Mouse (Mus musculus) R1 (cell line): Measurements from ENCODE around the gene Sorbs1.
A peak's percentile ranks its signal among the peaks of the same experiment; 100 is the strongest.

Experiments
- DNase-seq: peaks from one replicate; pipeline ENCODE4 v3.0.0-alpha.2; 2018; ENCODE audit warnings: low read depth, low spot score

Gene Sorbs1

GRCm38 (mm10) chr19:40478161-40478575 lies 35.4 kb downstream of the Sorbs1 start:
- DNase-seq, result no peak

- no peak for DNase-seq
These were observed 36.1 kb downstream of the Sorbs1 start for GRCm38 (mm10) chr19:40477445-40477941.

GRCm38 (mm10) chr19:40476491-40476890 lies 37.1 kb downstream of the Sorbs1 start:
- no peak for DNase-seq

GRCm38 (mm10) chr19:40471526-40472245 lies 41.9 kb downstream of the Sorbs1 start:
- DNase-seq, result no peak

GRCm38 (mm10) chr19:40469792-40470191 lies 43.8 kb downstream of the Sorbs1 start:
- DNase-seq, result no peak

- DNase-seq, result no peak
These were observed 45.3 kb downstream of the Sorbs1 start for GRCm38 (mm10) chr19:40468308-40468707.

- no peak for DNase-seq
These were observed 45.8 kb downstream of the Sorbs1 start for GRCm38 (mm10) chr19:40467810-40468209.

GRCm38 (mm10) chr19:40465339-40465738 lies 48.2 kb downstream of the Sorbs1 start:
- DNase-seq, result no peak

- DNase-seq, result no peak
These were observed 49.2 kb downstream of the Sorbs1 start for GRCm38 (mm10) chr19:40464408-40464807.

- DNase-seq, result no peak
These were observed 50.7 kb downstream of the Sorbs1 start for GRCm38 (mm10) chr19:40462892-40463291.

GRCm38 (mm10) chr19:40462481-40462880 lies 51.1 kb downstream of the Sorbs1 start:
- DNase-seq, result no peak

- DNase-seq, result no peak
These were observed 51.9 kb downstream of the Sorbs1 start for GRCm38 (mm10) chr19:40461662-40462061.

GRCm38 (mm10) chr19:40460854-40461490 lies 52.6 kb downstream of the Sorbs1 start:
- no peak for DNase-seq

GRCm38 (mm10) chr19:40459338-40459737 lies 54.2 kb downstream of the Sorbs1 start:
- no peak for DNase-seq

GRCm38 (mm10) chr19:40458806-40459205 lies 54.8 kb downstream of the Sorbs1 start:
- DNase-seq, result no peak

- no peak for DNase-seq
These were observed 58.3 kb downstream of the Sorbs1 start for GRCm38 (mm10) chr19:40455248-40455647.

GRCm38 (mm10) chr19:40454096-40454495 lies 59.5 kb downstream of the Sorbs1 start:
- peak; percentile 87 for DNase-seq

- no peak for DNase-seq
These were observed 61.4 kb downstream of the Sorbs1 start for GRCm38 (mm10) chr19:40452201-40452600.

GRCm38 (mm10) chr19:40451307-40451706 lies 62.3 kb downstream of the Sorbs1 start:
- no peak for DNase-seq

- no peak for DNase-seq
These were observed 67.1 kb downstream of the Sorbs1 start for GRCm38 (mm10) chr19:40446525-40446924.

- no peak for DNase-seq
These were observed 71.2 kb downstream of the Sorbs1 start for GRCm38 (mm10) chr19:40442377-40442776.

GRCm38 (mm10) chr19:40440951-40441350 lies 72.6 kb downstream of the Sorbs1 start:
- DNase-seq, result no peak

GRCm38 (mm10) chr19:40438907-40439306 lies 74.7 kb downstream of the Sorbs1 start:
- no peak for DNase-seq
